In genomic region chr11:5920323-5920960, GRCm38 (mm10) we compare ENCODE assay signal across 9 mouse cellular contexts. TPM values are rescaled to one million over a fixed set of nuclear protein-coding genes. Genes with fewer than 3 reads are reported as not detected.
DNase-seq lines count a peak whose midpoint lies in the region; ATAC-seq and TF ChIP-seq lines count a peak whose summit lies in the region.
"Had no signal": no experiment of that assay in that cellular context is flagged by ENCODE, and none has a peak within 500 bp of the region (broad histone marks: within the 10 kb centered on the region; RNA-seq: fewer than 3 reads in every experiment).

No protein-coding gene starts in this region.

- H3K9ac ChIP-seq in kidney, postnatal 0 days (ENCODE audit: low read depth, low read length), result no peak overlapping the region
- H3K9ac ChIP-seq in stomach, embryonic 15.5 days, result no peak overlapping the region
- no peak overlapping the region for H3K9ac ChIP-seq in forebrain, embryonic 14.5 days (ENCODE audit: low read length)
- H3K9ac ChIP-seq: heart, embryonic 13.5 days had no signal

- no peak overlapping the region for H3K27ac ChIP-seq in kidney, postnatal 0 days
- H3K27ac ChIP-seq in stomach, embryonic 15.5 days, result no peak overlapping the region
- no peak overlapping the region for H3K27ac ChIP-seq in forebrain, embryonic 14.5 days (ENCODE audit: low read depth, low read length)
- H3K27ac ChIP-seq: heart, embryonic 13.5 days had no signal

- no peak for TF ChIP-seq CTCF in kidney, postnatal 0 days (IDR thresholded peaks at IDR 0.05; ENCODE audit: low read depth)

- no peak for DNase-seq in kidney, postnatal 0 days (ENCODE audit: low spot score)
- no peak for DNase-seq in kidney, adult 11 months
- peak; percentile 73 for DNase-seq in liver
- DNase-seq in forebrain, embryonic 14.5 days (ENCODE audit: low spot score), result no peak
- no peak for DNase-seq in natural killer cell, adult 2 months (ENCODE audit: low spot score in 2 of 2)

- H3K36me3 ChIP-seq in kidney, postnatal 0 days (ENCODE audit: insufficient read depth, low read length), result no peaks in the 10 kb centered on the region
- H3K36me3 ChIP-seq in stomach, embryonic 15.5 days, result no peaks in the 10 kb centered on the region
- H3K36me3 ChIP-seq in forebrain, embryonic 14.5 days (ENCODE audit: control insufficient read depth, insufficient read depth, low read length), result no peaks in the 10 kb centered on the region
- H3K36me3 ChIP-seq: heart, embryonic 13.5 days had no signal

- no peaks in the 10 kb centered on the region; the same call in 1 of the 2 replicates for H3K4me1 ChIP-seq in kidney, postnatal 0 days (replicated peaks; ENCODE audit: insufficient read depth, low read length)
- no peaks in the 10 kb centered on the region for H3K4me1 ChIP-seq in stomach, embryonic 15.5 days
- no peaks in the 10 kb centered on the region for H3K4me1 ChIP-seq in forebrain, embryonic 14.5 days (ENCODE audit: control insufficient read depth, insufficient read depth, low read length)

- ATAC-seq in kidney, postnatal 0 days (replicated peaks; ENCODE audit: low FRiP score, low read depth), result peak; percentile 46; the same call in 1 of the 2 replicates
- peak; percentile 60; the same call in 1 of the 2 replicates for ATAC-seq in common myeloid progenitor, adult 5-6 weeks (replicated peaks; ENCODE audit: low read depth, poor library complexity, severe bottlenecking)
- no peak for ATAC-seq in stomach, embryonic 15.5 days (ENCODE audit: insufficient read depth, low FRiP score, low read depth)
- ATAC-seq in forebrain, embryonic 14.5 days, result no peak

- 0 out of 2 replicates have a peak overlapping the region, but pooled peaks have one; percentile 8 for H3K4me2 ChIP-seq in kidney, postnatal 0 days (ENCODE audit: low read length)
- H3K4me2 ChIP-seq in stomach, embryonic 15.5 days, result peak overlapping the region; percentile 24; the same call in 1 of the 2 replicates
- H3K4me2 ChIP-seq in forebrain, embryonic 14.5 days (ENCODE audit: low read length), result no peak overlapping the region
- H3K4me2 ChIP-seq: heart, embryonic 13.5 days had no signal

- 25% methylated on average over 17 of the region's 17 CpGs for WGBS in kidney, postnatal 0 days
- WGBS in stomach, embryonic 15.5 days, result 35% methylated on average over 17 of the region's 17 CpGs
- WGBS in forebrain, embryonic 14.5 days, result 33% methylated on average over 17 of the region's 17 CpGs

- H3K27me3 ChIP-seq in kidney, postnatal 0 days (ENCODE audit: insufficient read depth, low read length), result no peaks in the 10 kb centered on the region
- no peaks in the 10 kb centered on the region for H3K27me3 ChIP-seq in stomach, embryonic 15.5 days (replicated peaks)
- no peaks in the 10 kb centered on the region for H3K27me3 ChIP-seq in forebrain, embryonic 14.5 days (replicated peaks; ENCODE audit: control insufficient read depth, insufficient read depth, low read length)

- H3K9me3 ChIP-seq in kidney, postnatal 0 days (replicated peaks; ENCODE audit: low read length), result no peaks in the 10 kb centered on the region
- H3K9me3 ChIP-seq in stomach, embryonic 15.5 days, result no peaks in the 10 kb centered on the region
- H3K9me3 ChIP-seq in forebrain, embryonic 14.5 days (replicated peaks; ENCODE audit: control insufficient read depth, low read length), result no peaks in the 10 kb centered on the region
- H3K9me3 ChIP-seq: heart, embryonic 13.5 days had no signal

- no peak overlapping the region for H3K4me3 ChIP-seq in kidney, postnatal 0 days (replicated peaks; ENCODE audit: low read depth, low read length)
- no peak overlapping the region for H3K4me3 ChIP-seq in stomach, embryonic 15.5 days (replicated peaks)
- no peak overlapping the region for H3K4me3 ChIP-seq in forebrain, embryonic 14.5 days (ENCODE audit: low read depth, low read length)
- H3K4me3 ChIP-seq: heart, embryonic 13.5 days had no signal

RNA-seq across cellular contexts. Expression of gene Myl7, which starts 21.9 kb away (rescaled TPM):
- 1.6 and 1.9 TPM in 2 replicates for polyA plus RNA-seq in kidney, postnatal 0 days (2015; fragmentation: Nextera tagmentation; extraction: Ambion mirVana)
- not detected in 2 replicates for total RNA-seq in common myeloid progenitor, adult 5-6 weeks (2017)
- polyA plus RNA-seq in stomach, embryonic 15.5 days (2015; fragmentation: Nextera tagmentation; extraction: Ambion mirVana), result 25.2 and 30.7 TPM in 2 replicates
- not detected in 2 replicates for polyA plus RNA-seq in forebrain, embryonic 14.5 days (2014; fragmentation: Nextera tagmentation; extraction: Ambion mirVana)
- total RNA-seq: layer of hippocampus, postnatal 10 days had no signal

RNA-seq across cellular contexts. Expression of gene Gck, which starts 29.4 kb away (rescaled TPM):
- 0.64 and 1.0 TPM in 2 replicates for polyA plus RNA-seq in kidney, postnatal 0 days (2015; fragmentation: Nextera tagmentation; extraction: Ambion mirVana)
- total RNA-seq in common myeloid progenitor, adult 5-6 weeks (2017), result not detected in 2 replicates
- polyA plus RNA-seq in stomach, embryonic 15.5 days (2015; fragmentation: Nextera tagmentation; extraction: Ambion mirVana), result 3.4 and 3.5 TPM in 2 replicates
- 6.5 and 7.3 TPM in 2 replicates for polyA plus RNA-seq in forebrain, embryonic 14.5 days (2014; fragmentation: Nextera tagmentation; extraction: Ambion mirVana)

RNA-seq across cellular contexts. Expression of gene Ykt6, which starts 35.1 kb away (rescaled TPM):
- polyA plus RNA-seq in kidney, postnatal 0 days (2015; fragmentation: Nextera tagmentation; extraction: Ambion mirVana), result 41.8 and 46.5 TPM in 2 replicates
- 32.8 and 33.6 TPM in 2 replicates for total RNA-seq in common myeloid progenitor, adult 5-6 weeks (2017)
- 48.7 and 54.8 TPM in 2 replicates for polyA plus RNA-seq in stomach, embryonic 15.5 days (2015; fragmentation: Nextera tagmentation; extraction: Ambion mirVana)
- polyA plus RNA-seq in forebrain, embryonic 14.5 days (2014; fragmentation: Nextera tagmentation; extraction: Ambion mirVana), result 46.3 and 47.5 TPM in 2 replicates

RNA-seq across cellular contexts. Expression of gene Pold2, which starts 42.4 kb away (rescaled TPM):
- polyA plus RNA-seq in kidney, postnatal 0 days (2015; fragmentation: Nextera tagmentation; extraction: Ambion mirVana), result 74.4 and 82.6 TPM in 2 replicates
- total RNA-seq in common myeloid progenitor, adult 5-6 weeks (2017), result 49.9 and 61.2 TPM in 2 replicates
- 122 and 134 TPM in 2 replicates for polyA plus RNA-seq in stomach, embryonic 15.5 days (2015; fragmentation: Nextera tagmentation; extraction: Ambion mirVana)
- polyA plus RNA-seq in forebrain, embryonic 14.5 days (2014; fragmentation: Nextera tagmentation; extraction: Ambion mirVana), result 65.0 and 73.0 TPM in 2 replicates

RNA-seq across cellular contexts. Expression of gene Aebp1, which starts 58.7 kb away (rescaled TPM):
- 33.9 and 38.6 TPM in 2 replicates for polyA plus RNA-seq in kidney, postnatal 0 days (2015; fragmentation: Nextera tagmentation; extraction: Ambion mirVana)
- not detected in 2 replicates for total RNA-seq in common myeloid progenitor, adult 5-6 weeks (2017)
- 38.9 and 40.1 TPM in 2 replicates for polyA plus RNA-seq in stomach, embryonic 15.5 days (2015; fragmentation: Nextera tagmentation; extraction: Ambion mirVana)
- 6.8 and 13.0 TPM in 2 replicates for polyA plus RNA-seq in forebrain, embryonic 14.5 days (2014; fragmentation: Nextera tagmentation; extraction: Ambion mirVana)

Comparison
In these comparisons a context has a peak if more than half of its experiments do, and no peak if none do; other contexts are left out.
1. ATAC-seq: peak in kidney, postnatal 0 days (single experiment) and common myeloid progenitor, adult 5-6 weeks (single experiment); none in stomach, embryonic 15.5 days (single experiment) and forebrain, embryonic 14.5 days (single experiment).